19 mouse cellular contexts compared by ENCODE assay signal in the genomic region with DNA sequence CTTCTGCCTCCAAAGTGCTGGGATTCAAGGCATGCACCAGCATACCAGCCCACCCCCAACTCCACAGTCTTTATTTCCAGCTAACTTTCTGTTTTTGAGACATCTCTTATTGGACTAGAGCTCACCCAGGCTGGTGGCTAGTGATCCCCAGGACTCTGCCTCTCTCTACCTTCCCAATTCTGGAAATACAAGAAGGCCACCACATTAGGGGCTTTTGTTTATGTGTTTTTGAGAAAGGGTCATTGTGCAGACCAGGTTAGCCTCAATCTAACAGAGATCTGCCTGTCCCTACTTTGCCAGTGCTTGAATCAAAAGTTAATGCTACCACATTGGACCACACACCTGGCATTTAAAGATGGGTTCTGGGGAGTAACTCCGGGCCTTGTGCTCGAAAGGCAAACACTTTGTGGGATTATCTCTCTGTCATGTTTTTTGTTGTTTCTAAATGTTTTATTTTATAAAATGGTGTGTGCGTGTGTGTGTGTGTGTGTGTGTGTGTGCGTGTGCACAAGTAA. TPM values are rescaled to one million over a fixed set of nuclear protein-coding genes. Genes with fewer than 3 reads are reported as not detected.
A peak's percentile ranks its signal among the peaks of the same experiment; 100 is the strongest.
DNase-seq lines count a peak whose midpoint lies in the region; ATAC-seq and TF ChIP-seq lines count a peak whose summit lies in the region.
"Had no signal": no experiment of that assay in that cellular context is flagged by ENCODE, and none has a peak within 500 bp of the region (broad histone marks: within the 10 kb centered on the region; RNA-seq: fewer than 3 reads in every experiment).

No protein-coding gene starts in this region.

- peaks cover 21% of the 10 kb centered on the region for H3K4me1 ChIP-seq in testis, adult 2 months (ENCODE audit: control insufficient read depth, insufficient read depth, low read length)
- H3K4me1 ChIP-seq in MEL (ENCODE audit: control insufficient read depth in 1 of 2, insufficient read depth in 2 of 2, low read length in 2 of 2): peaks cover 0 to 12% of the 10 kb centered on the region in 2 experiments; a peak in 2 of 4 replicates

- no peaks in the 10 kb centered on the region for H3K27me3 ChIP-seq in testis, adult 2 months (ENCODE audit: control insufficient read depth, insufficient read depth, low read length)
- no peaks in the 10 kb centered on the region for H3K27me3 ChIP-seq in MEL (ENCODE audit: control insufficient read depth in 1 of 2, insufficient read depth in 2 of 2, low read length in 2 of 2)
- H3K27me3 ChIP-seq: Patski had no signal

- no peak for TF ChIP-seq RAD21 in MEL (IDR thresholded peaks at IDR 0.05; ENCODE audit: low read depth, low read length)

- H3K36me3 ChIP-seq in testis, adult 2 months (ENCODE audit: control insufficient read depth, insufficient read depth, low read length): peaks cover 2% of the 10 kb centered on the region; the same call in 1 of the 2 replicates
- peaks cover 1 to 12% of the 10 kb centered on the region in 2 experiments; a peak in 3 of 4 replicates for H3K36me3 ChIP-seq in MEL (ENCODE audit: control insufficient read depth in 1 of 2, insufficient read depth in 2 of 2, low read length in 2 of 2)

- no peaks in the 10 kb centered on the region for H3K9me3 ChIP-seq in MEL (replicated peaks; ENCODE audit: insufficient read depth, low read length)
- H3K9me3 ChIP-seq: G1E had no signal

- H3K27ac ChIP-seq in testis, adult 2 months (ENCODE audit: control insufficient read depth, insufficient read depth, low read depth, low read length): no peak overlapping the region
- H3K27ac ChIP-seq in MEL (ENCODE audit: control insufficient read depth, low read depth, low read length): 0 out of 2 replicates have a peak overlapping the region, but pooled peaks have one; percentile 15

- TF ChIP-seq POLR2A in testis, adult 2 months (IDR thresholded peaks at IDR 0.05; ENCODE audit: control insufficient read depth, low read depth, low read length): no peak
- TF ChIP-seq POLR2A in MEL (IDR thresholded peaks at IDR 0.05; ENCODE audit: control insufficient read depth in 1 of 2, insufficient read depth in 1 of 2, low read depth in 1 of 2, low read length in 2 of 2, poor library complexity in 1 of 2): peak in 1 of 2 experiments; percentile 24; a peak in 2 of 4 replicates

- H3K79me2 ChIP-seq in MEL (ENCODE audit: control insufficient read depth, insufficient read depth, low read length, poor library complexity): peaks cover 2% of the 10 kb centered on the region; the same call in 1 of the 2 replicates

- TF ChIP-seq CTCF in testis, adult 2 months (IDR thresholded peaks at IDR 0.05; ENCODE audit: control insufficient read depth, insufficient read depth, insufficient replicate concordance, low read depth, low read length): no peak
- TF ChIP-seq CTCF in MEL (IDR thresholded peaks at IDR 0.05 in 2 of 3, conservative IDR thresholded peaks at IDR 0.05 in 1 of 3; ENCODE audit: control insufficient read depth in 1 of 3, insufficient read depth in 1 of 3, low read depth in 2 of 3, low read length in 3 of 3, poor library complexity in 1 of 3, severe bottlenecking in 1 of 3): no peak

- no peak for ATAC-seq in monocyte, adult 5-6 weeks (replicated peaks; ENCODE audit: insufficient number of reproducible peaks, low FRiP score, low TSS enrichment, poor library complexity, severe bottlenecking)
- ATAC-seq: activated CD4-positive, CD25-positive, alpha-beta regulatory T cell, adult 4 months; CD4-positive, CD25-positive, alpha-beta regulatory T cell, adult 4 months; Patski had no signal

- no peak for DNase-seq in testis, postnatal 14 days (ENCODE audit: low spot score)
- DNase-seq in MEL (ENCODE audit: low read depth, low spot score): no peak
- DNase-seq: adrenal gland, adult 2 months; adrenal gland, adult 8-10 months; adrenal gland, postnatal 10 days; adrenal gland, postnatal 14 days; adrenal gland, postnatal 25 days; adrenal gland, postnatal 36 days; B cell, adult 2 months; cerebellum, adult 11 months; cerebellum, adult 11-12 months; cerebellum, adult 18-20 months; cerebellum, adult 2 months had no signal

- H3K9ac ChIP-seq in MEL (ENCODE audit: control insufficient read depth, low read depth, low read length, poor library complexity, severe bottlenecking): no peak overlapping the region

- no peak for TF ChIP-seq EP300 in MEL (IDR thresholded peaks at IDR 0.05; ENCODE audit: low read depth in 1 of 2, low read length in 2 of 2)

- H3K4me3 ChIP-seq in testis, adult 2 months (ENCODE audit: control insufficient read depth, low read depth, low read length): peak overlapping the region; percentile 40
- H3K4me3 ChIP-seq in MEL (ENCODE audit: control insufficient read depth in 1 of 2, insufficient read depth in 1 of 2, low read depth in 2 of 2, low read length in 2 of 2): no peak overlapping the region

TF ChIP-seq in MEL, 35 proteins besides CTCF, POLR2A, EP300 and RAD21:
- TF ChIP-seq ZC3H11A (IDR thresholded peaks at IDR 0.05; ENCODE audit: low read depth, low read length) (no peak), CHD1 (IDR thresholded peaks at IDR 0.05; ENCODE audit: low read depth, low read length) (no peak), POLR2AphosphoS2 (IDR thresholded peaks at IDR 0.05; ENCODE audit: low read length) (peak; percentile 92), GABPA (IDR thresholded peaks at IDR 0.05; ENCODE audit: low read depth, low read length) (no peak), E2F4 (IDR thresholded peaks at IDR 0.05; ENCODE audit: borderline replicate concordance, low read depth, low read length) (no peak), USF1 (IDR thresholded peaks at IDR 0.05; ENCODE audit: low read depth, low read length) (no peak), SIN3A (IDR thresholded peaks at IDR 0.05; ENCODE audit: low read length) (0 out of 2 replicates have a peak, but pooled peaks have one; percentile 18), ZMIZ1 (IDR thresholded peaks at IDR 0.05; ENCODE audit: low read depth, low read length) (peak; percentile 93; the same call in 1 of the 2 replicates), HCFC1 (IDR thresholded peaks at IDR 0.05; ENCODE audit: low read depth, low read length) (0 out of 2 replicates have a peak, but pooled peaks have one; percentile 20), MYB (IDR thresholded peaks at IDR 0.05; ENCODE audit: low read depth, low read length) (peak; percentile 40; the same call in 1 of the 2 replicates), KAT2A (conservative IDR thresholded peaks at IDR 0.05; ENCODE audit: low read depth, low read length) (no peak), NELFE (IDR thresholded peaks at IDR 0.05; ENCODE audit: low read depth, low read length) (no peak), ETS1 (IDR thresholded peaks at IDR 0.05; ENCODE audit: low read depth, low read length) (no peak), SMC3 (IDR thresholded peaks at IDR 0.05; ENCODE audit: low read depth, low read length) (peak; percentile 20), MAFK (IDR thresholded peaks at IDR 0.05; ENCODE audit: borderline replicate concordance, low read depth, low read length) (no peak)

RNA-seq across cellular contexts. Expression of a gene that starts 0.8 kb away (rescaled TPM):
- polyA plus RNA-seq in testis, adult 2 months (2012; rRNA removed): 284 and 298 TPM in 2 replicates
- 47.2 and 50.7 TPM in 2 replicates for total RNA-seq in MEL (2012; rRNA removed)
- 100 to 1,000 TPM; 107 to 268 TPM for polyA plus RNA-seq in MEL (2012; ENCODE audit: insufficient read depth in 1 of 2, insufficient read length in 2 of 2, low read depth in 1 of 2, low replicate concordance in 2 of 2, missing spikeins in 1 of 2)
- 51.8 to 77.7 TPM (median 56.1 TPM) in 3 replicates for total RNA-seq in monocyte, adult 5-6 weeks (2017)

RNA-seq across cellular contexts. Expression of a gene that starts 12.3 kb away (rescaled TPM):
- polyA plus RNA-seq in testis, adult 2 months (2012; rRNA removed): 6.6 and 8.7 TPM in 2 replicates
- 0.15 and 0.16 TPM in 2 replicates for total RNA-seq in MEL (2012; rRNA removed)
- polyA plus RNA-seq in MEL (2012; ENCODE audit: insufficient read depth in 1 of 2, insufficient read length in 2 of 2, low read depth in 1 of 2, low replicate concordance in 2 of 2, missing spikeins in 1 of 2): 1 to 10 TPM in 1 of 2 experiments, not detected in 1; 2.5 TPM
- total RNA-seq in monocyte, adult 5-6 weeks (2017): 1.4 to 2.3 TPM in 2 of 3 replicates, not detected in the other

RNA-seq across cellular contexts. Expression of a gene that starts 12.8 kb away (rescaled TPM):
- 25.8 and 26.6 TPM in 2 replicates for polyA plus RNA-seq in testis, adult 2 months (2012; rRNA removed)
- total RNA-seq in MEL (2012; rRNA removed): 490 and 593 TPM in 2 replicates
- 100 to 1,000 TPM in 1 of 2 experiments, not detected in 1; 465 TPM for polyA plus RNA-seq in MEL (2012; ENCODE audit: insufficient read depth in 1 of 2, insufficient read length in 2 of 2, low read depth in 1 of 2, low replicate concordance in 2 of 2, missing spikeins in 1 of 2)
- 6.6 to 20.9 TPM (median 13.2 TPM) in 3 replicates for total RNA-seq in monocyte, adult 5-6 weeks (2017)

RNA-seq across cellular contexts. Expression of a gene that starts 20.4 kb away (rescaled TPM):
- 19.6 and 21.5 TPM in 2 replicates for polyA plus RNA-seq in testis, adult 2 months (2012; rRNA removed)
- 13.8 and 14.2 TPM in 2 replicates for total RNA-seq in MEL (2012; rRNA removed)
- 10 to 100 TPM in 1 of 2 experiments, not detected in 1; 28.5 TPM for polyA plus RNA-seq in MEL (2012; ENCODE audit: insufficient read depth in 1 of 2, insufficient read length in 2 of 2, low read depth in 1 of 2, low replicate concordance in 2 of 2, missing spikeins in 1 of 2)
- 14.0 to 33.3 TPM (median 20.1 TPM) in 3 replicates for total RNA-seq in monocyte, adult 5-6 weeks (2017)

RNA-seq across cellular contexts. Expression of a gene that starts 22.5 kb away (rescaled TPM):
- polyA plus RNA-seq in testis, adult 2 months (2012; rRNA removed): 29.0 and 29.3 TPM in 2 replicates
- total RNA-seq in MEL (2012; rRNA removed): 106 and 113 TPM in 2 replicates
- 100 to 1,000 TPM in 1 of 2 experiments, not detected in 1; 103 TPM for polyA plus RNA-seq in MEL (2012; ENCODE audit: insufficient read depth in 1 of 2, insufficient read length in 2 of 2, low read depth in 1 of 2, low replicate concordance in 2 of 2, missing spikeins in 1 of 2)
- 22.6 to 41.7 TPM (median 35.3 TPM) in 3 replicates for total RNA-seq in monocyte, adult 5-6 weeks (2017)

Comparison
In these comparisons a context has a peak if more than half of its experiments do, and no peak if none do; other contexts are left out.
1. RNA of a gene that starts 12.8 kb away (total RNA-seq): 490 to 593 TPM in MEL; 6.6 to 20.9 TPM in monocyte, adult 5-6 weeks; every median in the first group is over 10 times any median in the second.